Mouse (Mus musculus) heart, embryonic 12.5 days (tissue): ENCODE measurements around the gene Usp21. TPM values are rescaled to one million over a fixed set of nuclear protein-coding genes. Genes with fewer than 3 reads are reported as not detected.

ENCODE experiments used
- ATAC-seq: fragments of 200-750 bp; cut with Nextera tagmentation; 2 replicates; pipeline ENCODE4 v1.8.0; 2017; ENCODE audit warnings: moderate TSS enrichment, moderate library complexity; ENCODE audit not compliant: insufficient number of reproducible peaks, low FRiP score
- H3K27ac ChIP-seq: fragments of 300-500 bp; sonication (generic); 2 replicates; pipeline ENCODE4 v1.5.1; 2016; ENCODE audit warnings: mild to moderate bottlenecking, moderate library complexity; ENCODE audit not compliant: poor library complexity, severe bottlenecking
- H3K27me3 ChIP-seq: fragments of 300-500 bp; sonication (generic); replicated peaks from 2 replicates; pipeline ENCODE4 v1.6.1; 2016; ENCODE audit warnings: mild to moderate bottlenecking, moderate library complexity
- H3K36me3 ChIP-seq: fragments of 300-500 bp; sonication (generic); 2 replicates; pipeline ENCODE4 v1.6.1; 2016; ENCODE audit warnings: mild to moderate bottlenecking, moderate library complexity
- H3K4me1 ChIP-seq: fragments of 300-500 bp; sonication (generic); replicated peaks from 2 replicates; pipeline ENCODE4 v1.6.1; 2016; ENCODE audit warnings: mild to moderate bottlenecking
- H3K4me2 ChIP-seq: fragments of 300-500 bp; sonication (generic); 2 replicates; pipeline ENCODE4 v1.6.1; 2016; ENCODE audit warnings: mild to moderate bottlenecking, moderate library complexity
- H3K4me3 ChIP-seq: fragments of 300-500 bp; sonication (generic); 2 replicates; pipeline ENCODE4 v1.5.1; 2016; ENCODE audit warnings: mild to moderate bottlenecking
- H3K9ac ChIP-seq: fragments of 300-500 bp; sonication (generic); 2 replicates; pipeline ENCODE4 v1.6.1; 2016; ENCODE audit warnings: mild to moderate bottlenecking, moderate library complexity
- H3K9me3 ChIP-seq: fragments of 300-500 bp; sonication (generic); replicated peaks from 2 replicates; pipeline ENCODE4 v1.6.1; 2016; ENCODE audit warnings: mild to moderate bottlenecking, moderate library complexity
- WGBS: fragments of 180-500 bp; shearing (Covaris S2); methylation state at CpG from one replicate; pipeline ENCODE4 v1.1.7; 2016; 5-methylcytosine and 5-hydroxymethylcytosine counted together
- polyA plus RNA-seq: library from polyadenylated mRNA; unstranded; fragments of >200 nt; fragmentation: Nextera tagmentation; extraction: Ambion mirVana; gene quantifications from 2 replicates; pipeline ENCODE4 v1.2.1, GENCODE M21; 2016

Usp21 gene
- polyA plus RNA-seq, 1 experiment from 2014 or later: 55.7 TPM

GRCm38 (mm10) chr1:171276110-171276748 lies 11.6 kb downstream of the Usp21 start:
- Histone ChIP-seq H3K36me3 (peaks cover 72% of the 10 kb centered on the region), H3K4me1 (peaks cover 14% of the 10 kb centered on the region), H3K4me3 (no peak overlapping the region), H3K9me3 (no peaks in the 10 kb centered on the region), H3K4me2 (no peak overlapping the region), H3K27ac (no peak overlapping the region), H3K27me3 (no peaks in the 10 kb centered on the region), H3K9ac (no peak overlapping the region)
- no peak for ATAC-seq
- 93% methylated on average over 14 of the region's 14 CpGs for WGBS

- Histone ChIP-seq H3K27ac (no peak overlapping the region), H3K4me2 (no peak overlapping the region), H3K9me3 (no peaks in the 10 kb centered on the region), H3K36me3 (peaks cover 72% of the 10 kb centered on the region), H3K27me3 (no peaks in the 10 kb centered on the region), H3K4me1 (peaks cover 17% of the 10 kb centered on the region), H3K4me3 (no peak overlapping the region), H3K9ac (no peak overlapping the region)
- 89% methylated on average over 11 of the region's 11 CpGs for WGBS
- ATAC-seq: no peak
These were observed 12.6 kb downstream of the Usp21 start for GRCm38 (mm10) chr1:171275144-171275734.

GRCm38 (mm10) chr1:171274171-171274570 lies 13.6 kb downstream of the Usp21 start:
- peaks cover 72% of the 10 kb centered on the region for H3K36me3 ChIP-seq
- no peak overlapping the region for H3K4me2 ChIP-seq
- WGBS: 95% methylated on average over 12 of the region's 12 CpGs
- H3K4me1 ChIP-seq: peaks cover 12% of the 10 kb centered on the region
- no peak overlapping the region for H3K4me3 ChIP-seq
- no peaks in the 10 kb centered on the region for H3K9me3 ChIP-seq
- ATAC-seq: no peak
- no peaks in the 10 kb centered on the region for H3K27me3 ChIP-seq
- H3K9ac ChIP-seq: no peak overlapping the region
- no peak overlapping the region for H3K27ac ChIP-seq

- H3K36me3 ChIP-seq: peaks cover 53% of the 10 kb centered on the region
- peaks cover 12% of the 10 kb centered on the region for H3K4me1 ChIP-seq
- H3K27ac ChIP-seq: no peak overlapping the region
- 91% methylated on average over 3 of the region's 3 CpGs for WGBS
- no peak overlapping the region for H3K9ac ChIP-seq
- H3K9me3 ChIP-seq: no peaks in the 10 kb centered on the region
- 0 out of 2 replicates have a peak overlapping the region, but pooled peaks have one; percentile 95 for H3K4me2 ChIP-seq
- ATAC-seq: no peak
- H3K4me3 ChIP-seq: no peak overlapping the region
- no peaks in the 10 kb centered on the region for H3K27me3 ChIP-seq
These were observed 15.7 kb downstream of the Usp21 start for GRCm38 (mm10) chr1:171272086-171272485.

GRCm38 (mm10) chr1:171271622-171272021 lies 16.2 kb downstream of the Usp21 start:
- H3K9me3 ChIP-seq: no peaks in the 10 kb centered on the region
- peaks cover 49% of the 10 kb centered on the region for H3K36me3 ChIP-seq
- H3K27me3 ChIP-seq: no peaks in the 10 kb centered on the region
- no peak for ATAC-seq
- peaks cover 12% of the 10 kb centered on the region for H3K4me1 ChIP-seq
- WGBS: 66% methylated on average over 10 of the region's 10 CpGs
- no peak overlapping the region for H3K4me3 ChIP-seq
- H3K4me2 ChIP-seq: peak overlapping the region; percentile 95; the same call in 1 of the 2 replicates
- H3K9ac ChIP-seq: no peak overlapping the region
- no peak overlapping the region for H3K27ac ChIP-seq

GRCm38 (mm10) chr1:171271196-171271595 lies 16.6 kb downstream of the Usp21 start:
- H3K9me3 ChIP-seq: no peaks in the 10 kb centered on the region
- no peaks in the 10 kb centered on the region for H3K27me3 ChIP-seq
- peak overlapping the region; percentile 85 for H3K4me3 ChIP-seq
- 0 out of 2 replicates have a peak overlapping the region, but pooled peaks have one; percentile 16 for H3K27ac ChIP-seq
- peak overlapping the region; percentile 88 for H3K9ac ChIP-seq
- no peak for ATAC-seq
- 37% methylated on average over 9 of the region's 9 CpGs for WGBS
- H3K4me1 ChIP-seq: peaks cover 12% of the 10 kb centered on the region
- H3K36me3 ChIP-seq: peaks cover 45% of the 10 kb centered on the region
- H3K4me2 ChIP-seq: peak overlapping the region; percentile 95

GRCm38 (mm10) chr1:171270573-171270900 lies 17.3 kb downstream of the Usp21 start:
- Histone ChIP-seq H3K4me2 (peak overlapping the region; percentile 95), H3K27ac (peak overlapping the region; percentile 39), H3K4me3 (peak overlapping the region; percentile 85), H3K4me1 (peaks cover 12% of the 10 kb centered on the region), H3K36me3 (peaks cover 38% of the 10 kb centered on the region), H3K9ac (peak overlapping the region; percentile 88), H3K9me3 (no peaks in the 10 kb centered on the region), H3K27me3 (no peaks in the 10 kb centered on the region)
- peak; percentile 75 for ATAC-seq
- WGBS: under 1% methylated on average over 19 of the region's 19 CpGs

GRCm38 (mm10) chr1:171269848-171270572 lies 17.8 kb downstream of the Usp21 start, which contains the start of gene B4galt3:
B4galt3 (plus strand) TSS chr1:171270328.
- H3K4me1 ChIP-seq: peaks cover 12% of the 10 kb centered on the region
- H3K36me3 ChIP-seq: peaks cover 33% of the 10 kb centered on the region
- H3K4me3 ChIP-seq: peak within 1 kb of the TSS; percentile 85
- peak; percentile 95 for ATAC-seq
- peak within 1 kb of the TSS; percentile 95 for H3K4me2 ChIP-seq
- no peaks in the 10 kb centered on the region for H3K27me3 ChIP-seq
- H3K9ac ChIP-seq: peak within 1 kb of the TSS; percentile 88
- H3K27ac ChIP-seq: peak within 1 kb of the TSS; percentile 43
- WGBS: 3% methylated on average over 36 of the region's 36 CpGs
- no peaks in the 10 kb centered on the region for H3K9me3 ChIP-seq

- no peak overlapping the region for H3K27ac ChIP-seq
These were observed 19.4 kb downstream of the Usp21 start for GRCm38 (mm10) chr1:171268341-171268740.

GRCm38 (mm10) chr1:171265971-171266744 lies 21.6 kb downstream of the Usp21 start:
- Histone ChIP-seq H3K36me3 (no peaks in the 10 kb centered on the region), H3K9me3 (no peaks in the 10 kb centered on the region), H3K4me1 (peaks cover 23% of the 10 kb centered on the region), H3K4me3 (no peak overlapping the region), H3K9ac (no peak overlapping the region; the same call in 1 of the 2 replicates), H3K27me3 (no peaks in the 10 kb centered on the region), H3K4me2 (0 out of 2 replicates have a peak overlapping the region, but pooled peaks have one; percentile 13), H3K27ac (peak overlapping the region; percentile 59)
- ATAC-seq: no peak
- 50% methylated on average over 4 of the region's 4 CpGs for WGBS

More at GRCm38 (mm10) chr1:171268341-171268740, 19.4 kb downstream of the Usp21 start:
- peaks cover 18% of the 10 kb centered on the region for H3K4me1 ChIP-seq
- H3K4me2 ChIP-seq: no peak overlapping the region
- H3K9ac ChIP-seq: no peak overlapping the region
- H3K9me3 ChIP-seq: no peaks in the 10 kb centered on the region
- no peak overlapping the region for H3K4me3 ChIP-seq
- WGBS: 51% methylated on average over 1 of the region's 1 CpGs
- H3K27me3 ChIP-seq: no peaks in the 10 kb centered on the region
- ATAC-seq: no peak
- H3K36me3 ChIP-seq: peaks cover 16% of the 10 kb centered on the region
